Mouse (Mus musculus) E14TG2a.4 (cell line): ENCODE measurements around the gene Olfr1277.

Source experiments
- CTCF ChIP-seq: conservative IDR thresholded peaks from 2 replicates; pipeline ENCODE4 v1.5.1; 2014; ENCODE audit warnings: low read length
- POU5F1 ChIP-seq: IDR thresholded peaks from 2 replicates; pipeline ENCODE4 v1.6.1; 2014; ENCODE audit warnings: low read length, borderline replicate concordance

- TF ChIP-seq CTCF, result no peak
- no peak for TF ChIP-seq POU5F1
Measured at GRCm38 (mm10) chr2:111274006-111274405, at the start of gene Olfr1277.
